Mouse (Mus musculus) E14TG2a.4 (cell line): ENCODE results near the gene Cep57.

Source experiments
- CTCF ChIP-seq: conservative IDR thresholded peaks from 2 replicates; pipeline ENCODE4 v1.5.1; 2014; ENCODE audit warnings: low read length
- NANOG ChIP-seq: IDR thresholded peaks from 2 replicates; pipeline ENCODE4 v1.6.1; 2014; ENCODE audit warnings: borderline replicate concordance, low read length, mixed read lengths
- POU5F1 ChIP-seq: IDR thresholded peaks from 2 replicates; pipeline ENCODE4 v1.6.1; 2014; ENCODE audit warnings: low read length, borderline replicate concordance

DNA sequence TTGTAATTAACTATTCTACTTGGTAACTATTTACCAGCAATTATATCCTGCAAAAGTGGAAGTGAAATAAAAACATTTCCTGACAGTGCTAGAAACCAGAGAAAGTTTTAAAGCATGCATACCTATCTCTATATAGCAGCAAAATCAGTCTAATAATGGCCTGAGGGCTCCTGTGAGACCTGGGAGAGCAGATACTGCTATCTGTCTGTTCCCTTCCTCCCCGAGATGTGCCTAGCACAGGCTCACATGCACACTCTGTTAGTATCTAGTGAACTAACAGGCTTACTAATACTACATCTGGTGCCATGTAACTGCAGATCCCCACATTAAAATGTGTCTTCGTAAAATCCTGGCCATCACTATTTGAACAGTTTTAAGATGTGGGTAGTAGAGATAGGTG, 32.2 kb downstream of the Cep57 start:
- TF ChIP-seq CTCF (no peak), POU5F1 (no peak), NANOG (no peak)
